Mouse (Mus musculus) hindbrain, embryonic 13.5 days (tissue): ENCODE measurements around the gene Fkbp10. TPM values are rescaled to one million over a fixed set of nuclear protein-coding genes. Genes with fewer than 3 reads are reported as not detected.
A peak's percentile ranks its signal among the peaks of the same experiment; 100 is the strongest.

Experiments used
- ATAC-seq: fragments of 200-750 bp; cut with Nextera tagmentation; 2 replicates; pipeline ENCODE4 v1.8.0; 2017; ENCODE audit warnings: moderate TSS enrichment; ENCODE audit not compliant: low FRiP score
- H3K27ac ChIP-seq: fragments of 300-500 bp; sonication (generic); 2 replicates; pipeline ENCODE4 v1.5.1; 2015; ENCODE audit warnings: inconsistent platforms, mild to moderate bottlenecking, moderate library complexity
- H3K27me3 ChIP-seq: fragments of 300-500 bp; sonication (generic); 2 replicates; pipeline ENCODE4 v1.6.1; 2015; ENCODE audit warnings: mild to moderate bottlenecking, inconsistent platforms
- H3K36me3 ChIP-seq: fragments of 300-500 bp; sonication (generic); 2 replicates; pipeline ENCODE4 v1.6.1; 2015; ENCODE audit warnings: mild to moderate bottlenecking, inconsistent platforms
- H3K4me1 ChIP-seq: fragments of 300-500 bp; sonication (generic); replicated peaks from 2 replicates; pipeline ENCODE4 v1.6.1; 2015; ENCODE audit warnings: inconsistent platforms
- H3K4me2 ChIP-seq: fragments of 300-500 bp; sonication (generic); 2 replicates; pipeline ENCODE4 v1.6.1; 2015; ENCODE audit warnings: inconsistent platforms, mild to moderate bottlenecking, moderate library complexity
- H3K4me3 ChIP-seq: fragments of 300-500 bp; sonication (generic); 2 replicates; pipeline ENCODE4 v1.5.1; 2015; ENCODE audit warnings: mild to moderate bottlenecking, inconsistent platforms
- H3K9ac ChIP-seq: fragments of 300-500 bp; sonication (generic); 2 replicates; pipeline ENCODE4 v1.6.1; 2015; ENCODE audit warnings: mild to moderate bottlenecking, inconsistent platforms
- H3K9me3 ChIP-seq: fragments of 300-500 bp; sonication (generic); 2 replicates; pipeline ENCODE4 v1.6.1; 2016; ENCODE audit warnings: inconsistent platforms
- WGBS: fragments of 180-500 bp; shearing (Covaris S2); methylation state at CpG from one replicate; pipeline ENCODE4 v1.1.7; 2015; 5-methylcytosine and 5-hydroxymethylcytosine counted together
- polyA plus RNA-seq: library from polyadenylated mRNA; unstranded; fragments of >200 nt; fragmentation: Nextera tagmentation; extraction: Ambion mirVana; gene quantifications from 2 replicates; pipeline ENCODE4 v1.2.1, GENCODE M21; 2015

Fkbp10 gene
- polyA plus RNA-seq, 1 experiment from 2014 or later: 27.2 TPM

DNA sequence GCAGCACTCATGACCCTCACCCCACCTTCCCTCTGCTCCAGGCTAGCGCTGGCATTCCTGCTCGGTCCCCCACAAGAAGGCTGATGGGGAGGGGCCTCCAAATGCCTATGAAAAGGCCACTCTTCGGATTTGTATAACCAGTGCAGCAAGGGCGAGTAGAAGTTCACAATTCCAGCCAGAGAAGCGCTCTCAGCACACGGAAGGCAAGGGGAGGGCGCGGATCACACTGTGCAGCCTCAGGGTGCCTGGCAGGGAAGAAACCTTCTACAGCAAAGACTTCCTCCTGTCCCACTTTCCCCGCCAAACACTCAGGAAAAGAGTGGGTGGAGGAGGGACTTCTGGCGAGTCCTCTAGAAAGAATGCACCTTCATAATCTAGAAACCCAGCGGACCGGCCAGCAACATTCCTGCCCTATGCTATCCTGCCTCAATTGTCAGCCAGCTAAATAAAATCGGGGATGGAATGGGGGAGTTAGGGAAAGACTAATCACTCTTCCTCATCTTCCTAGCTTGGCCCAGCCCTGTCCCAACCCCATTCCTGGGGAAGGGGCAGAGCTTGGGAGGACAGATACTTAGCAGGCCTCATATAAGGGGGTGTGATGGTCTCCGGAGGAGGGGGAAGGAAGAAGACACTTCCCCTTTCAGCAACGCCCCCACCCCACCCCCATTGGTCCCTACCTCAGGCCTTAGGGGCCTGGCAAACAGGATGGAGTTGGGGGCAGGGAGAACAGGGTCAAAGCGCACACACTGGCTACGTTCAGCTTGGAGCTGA, 19.5 kb upstream of the Fkbp10 start:
- 35% methylated on average over 17 of the region's 17 CpGs for WGBS
- Histone ChIP-seq H3K9me3 (no peaks in the 10 kb centered on the region), H3K36me3 (no peaks in the 10 kb centered on the region; the same call in 1 of the 2 replicates), H3K4me2 (peak overlapping the region; percentile 61), H3K27me3 (peaks cover 27% of the 10 kb centered on the region; the same call in 1 of the 2 replicates), H3K4me3 (peak overlapping the region; percentile 78), H3K27ac (0 out of 2 replicates have a peak overlapping the region, but pooled peaks have one; percentile 86), H3K4me1 (peaks cover 51% of the 10 kb centered on the region), H3K9ac (peak overlapping the region; percentile 85)
- no peak for ATAC-seq

DNA sequence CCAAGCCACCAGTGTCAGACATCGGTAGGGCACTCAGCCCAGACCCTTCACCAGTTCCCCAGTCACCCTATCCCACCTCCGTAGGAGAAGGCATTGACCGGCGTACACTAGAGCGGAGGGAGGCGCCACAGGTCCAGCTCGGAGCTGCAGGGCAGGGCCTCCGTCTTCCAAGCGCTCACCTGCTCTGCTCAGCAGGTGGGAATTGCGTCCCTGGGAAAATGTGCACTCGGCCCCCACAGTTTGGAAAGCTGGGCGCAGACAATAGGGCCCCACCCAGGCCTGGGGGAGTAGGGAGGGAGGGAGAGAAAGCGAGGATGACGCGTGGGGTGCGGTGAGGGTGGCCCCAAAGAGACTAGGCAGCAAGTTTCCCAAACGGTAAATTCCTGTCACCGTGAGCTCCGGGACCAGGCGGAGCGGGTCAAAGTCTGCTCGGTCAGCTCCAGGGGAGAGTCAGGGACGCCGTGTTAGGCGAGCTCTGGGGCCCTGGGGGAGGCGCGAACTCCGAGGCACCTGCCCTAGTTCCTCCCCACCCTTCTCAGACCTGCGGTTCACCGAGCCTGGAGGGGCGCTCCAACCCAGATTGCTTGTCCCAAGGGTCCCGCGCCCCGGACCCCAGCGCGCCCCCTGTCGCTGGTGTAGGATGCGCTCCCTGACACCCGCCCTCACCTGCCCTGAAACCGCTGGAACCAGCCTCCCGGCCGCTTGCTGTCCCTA, 18.5 kb upstream of the Fkbp10 start:
- Histone ChIP-seq H3K36me3 (no peaks in the 10 kb centered on the region; the same call in 1 of the 2 replicates), H3K27ac (peak overlapping the region; percentile 86), H3K4me3 (peak overlapping the region; percentile 78), H3K4me1 (peaks cover 46% of the 10 kb centered on the region), H3K9me3 (no peaks in the 10 kb centered on the region), H3K27me3 (peaks cover 27% of the 10 kb centered on the region; the same call in 1 of the 2 replicates), H3K4me2 (peak overlapping the region; percentile 61), H3K9ac (peak overlapping the region; percentile 85)
- 2% methylated on average over 42 of the region's 42 CpGs for WGBS
- ATAC-seq: peak; percentile 46

DNA sequence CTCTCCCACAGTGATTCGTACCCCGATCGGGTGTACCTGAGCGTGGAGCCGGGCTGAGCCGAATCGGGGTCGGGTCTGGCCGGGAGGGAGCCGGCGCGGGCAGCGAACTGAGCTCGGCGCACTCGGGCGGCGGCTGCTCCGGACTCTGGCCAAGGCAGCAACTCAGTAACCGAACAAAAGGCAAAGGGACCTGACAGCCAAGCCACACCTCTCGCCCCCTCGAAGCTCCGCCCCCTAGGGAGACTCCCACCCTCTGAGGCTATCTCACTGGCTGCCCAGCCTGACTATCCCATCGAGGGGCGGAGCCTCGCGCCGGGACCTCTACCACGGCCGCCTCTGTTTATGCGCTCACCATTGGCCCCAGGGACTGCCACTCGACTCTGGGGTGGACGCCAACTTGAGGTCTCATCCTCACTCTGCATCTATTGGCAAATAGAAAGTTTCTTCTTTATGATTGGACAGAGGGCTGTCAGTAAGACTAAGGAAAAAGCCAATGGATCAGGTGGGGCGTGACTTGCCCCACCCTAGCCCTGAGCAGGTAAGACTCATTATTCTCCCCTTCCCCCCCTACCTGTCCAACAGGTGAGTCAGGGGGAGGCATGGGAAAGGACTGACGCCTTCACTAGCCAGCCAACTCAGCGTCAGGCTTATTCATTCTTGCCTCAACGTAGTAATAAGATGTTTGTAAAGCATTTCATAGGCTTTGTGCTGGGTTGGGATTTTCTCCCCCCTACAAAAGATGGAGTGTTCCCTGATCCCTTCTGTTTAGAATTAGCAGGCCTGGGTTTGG, 17.7 kb upstream of the Fkbp10 start, which contains the start of gene Jup:
Gene Jup, minus strand, starts transcription at position 164 of the 790 bp plus-strand sequence.
- Histone ChIP-seq H3K27me3 (peaks cover 27% of the 10 kb centered on the region; the same call in 1 of the 2 replicates), H3K4me2 (peak within 1 kb of the TSS; percentile 61), H3K4me3 (peak within 1 kb of the TSS; percentile 78), H3K36me3 (no peaks in the 10 kb centered on the region; the same call in 1 of the 2 replicates), H3K9ac (peak within 1 kb of the TSS; percentile 85), H3K27ac (peak within 1 kb of the TSS; percentile 86), H3K4me1 (peaks cover 50% of the 10 kb centered on the region), H3K9me3 (no peaks in the 10 kb centered on the region)
- WGBS: 1% methylated on average over 37 of the region's 37 CpGs
- ATAC-seq: peak; percentile 99

DNA sequence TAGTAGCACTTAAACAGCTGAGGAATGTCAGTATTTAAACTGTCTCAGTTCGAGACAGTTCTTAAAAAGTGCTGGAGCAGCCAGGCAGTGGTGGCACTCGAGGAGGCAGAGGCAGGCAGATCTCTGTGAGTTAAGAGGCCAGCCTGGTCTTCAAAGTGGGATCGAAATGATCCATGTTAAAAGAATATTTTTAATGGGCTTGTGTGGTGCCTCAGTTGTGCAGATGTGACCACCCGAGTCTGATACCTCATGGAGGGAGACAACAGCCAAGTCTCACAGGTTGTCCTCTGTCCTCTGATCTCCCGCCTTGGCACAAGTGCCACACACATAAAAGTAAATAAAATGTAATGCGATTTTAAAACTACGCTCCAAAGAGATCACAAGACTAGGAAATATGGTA, 17.0 kb upstream of the Fkbp10 start:
- H3K9me3 ChIP-seq: no peaks in the 10 kb centered on the region
- H3K4me1 ChIP-seq: peaks cover 46% of the 10 kb centered on the region
- peaks cover 27% of the 10 kb centered on the region; the same call in 1 of the 2 replicates for H3K27me3 ChIP-seq
- H3K4me3 ChIP-seq: peak overlapping the region; percentile 78; the same call in 1 of the 2 replicates
- H3K36me3 ChIP-seq: no peaks in the 10 kb centered on the region
- H3K27ac ChIP-seq: no peak overlapping the region
- peak overlapping the region; percentile 61 for H3K4me2 ChIP-seq
- 92% methylated on average over 7 of the region's 7 CpGs for WGBS
- ATAC-seq: no peak
- no peak overlapping the region for H3K9ac ChIP-seq

DNA sequence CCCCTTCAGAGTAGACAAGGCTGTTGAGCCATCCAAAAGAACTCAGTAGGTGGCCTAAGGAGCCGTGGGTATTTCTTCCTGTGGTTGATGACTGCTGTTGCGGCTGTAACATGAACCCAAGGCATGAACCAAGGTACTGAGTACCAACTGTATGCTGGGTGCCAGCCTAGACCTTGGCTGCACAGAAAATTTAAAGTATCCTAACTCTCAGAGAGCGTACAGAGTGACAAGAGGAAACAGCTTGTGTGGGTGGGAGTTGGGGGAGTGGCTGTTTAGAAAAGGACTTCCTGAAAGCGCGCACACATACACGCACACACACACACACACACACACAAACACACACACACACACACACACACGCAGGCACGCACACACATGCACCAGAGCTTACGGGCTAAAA, 16.2 kb upstream of the Fkbp10 start:
- WGBS: 84% methylated on average over 9 of the region's 9 CpGs
- Histone ChIP-seq H3K27me3 (peaks cover 24% of the 10 kb centered on the region; the same call in 1 of the 2 replicates), H3K9me3 (no peaks in the 10 kb centered on the region), H3K36me3 (no peaks in the 10 kb centered on the region), H3K27ac (no peak overlapping the region), H3K4me3 (no peak overlapping the region), H3K4me2 (no peak overlapping the region), H3K9ac (no peak overlapping the region), H3K4me1 (peaks cover 39% of the 10 kb centered on the region)
- no peak for ATAC-seq

DNA sequence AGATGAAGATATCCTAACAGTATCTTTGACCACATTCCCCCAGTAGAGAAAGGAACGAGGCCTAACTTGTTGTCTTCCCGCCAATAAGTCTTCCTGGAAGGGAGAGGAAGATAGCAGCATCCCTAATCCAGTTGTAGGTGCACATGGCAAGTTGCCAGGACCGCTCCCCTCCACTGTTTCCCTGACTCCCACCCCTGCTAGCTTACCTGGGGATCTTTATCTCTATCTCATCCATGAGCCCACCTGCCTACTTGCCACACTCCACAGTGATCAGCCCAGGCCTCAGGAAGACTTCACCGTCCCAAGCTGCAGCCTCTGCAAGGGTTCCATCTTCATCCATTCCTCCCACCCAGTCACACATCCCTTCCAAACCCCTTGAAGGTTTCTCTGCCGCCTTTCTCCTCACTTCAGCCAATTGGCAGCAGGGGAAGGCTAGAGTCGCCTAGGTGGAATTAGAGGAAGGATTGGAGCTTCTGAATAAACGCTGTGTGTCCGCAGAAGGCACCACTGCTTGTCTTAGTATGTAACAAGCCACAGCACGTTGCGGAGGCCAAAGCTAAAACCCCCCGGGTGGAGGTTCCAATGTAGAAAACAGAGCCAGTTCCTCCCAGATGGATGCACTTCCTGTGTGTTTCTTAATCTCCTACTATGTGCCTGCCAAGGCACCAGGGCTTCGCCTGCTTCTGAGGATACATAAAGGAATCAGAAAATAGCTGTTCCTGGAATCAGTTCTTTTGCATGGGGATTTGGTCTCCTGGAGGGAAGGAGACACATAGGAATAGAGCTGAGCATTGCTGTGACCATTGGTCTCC, 15.6 kb upstream of the Fkbp10 start:
- ATAC-seq: no peak
- 76% methylated on average over 12 of the region's 12 CpGs for WGBS

DNA sequence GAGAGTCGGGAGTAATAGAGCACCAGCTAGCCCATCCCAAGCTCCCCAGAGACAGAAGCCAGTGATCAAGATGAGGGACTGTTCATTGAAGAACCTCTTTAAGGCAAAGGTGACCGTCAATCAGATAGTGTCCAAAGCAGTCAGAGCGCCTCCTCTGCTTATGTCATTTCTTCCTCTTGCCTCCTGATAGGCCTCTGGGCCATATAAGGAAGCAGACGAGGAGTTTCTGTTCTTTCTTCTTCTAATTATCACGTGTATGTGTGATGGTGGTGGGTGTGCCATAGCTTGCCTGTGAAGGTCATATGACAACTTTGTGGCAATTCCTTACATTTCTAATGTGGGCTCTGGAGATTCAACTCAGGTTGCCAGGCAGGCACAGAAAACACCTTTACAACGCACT, 14.7 kb upstream of the Fkbp10 start:
- ATAC-seq: no peak
- Histone ChIP-seq H3K9ac (no peak overlapping the region), H3K4me2 (no peak overlapping the region), H3K9me3 (no peaks in the 10 kb centered on the region), H3K27me3 (peaks cover 10% of the 10 kb centered on the region; the same call in 1 of the 2 replicates), H3K4me3 (no peak overlapping the region), H3K36me3 (no peaks in the 10 kb centered on the region), H3K27ac (no peak overlapping the region), H3K4me1 (peaks cover 24% of the 10 kb centered on the region)
- 81% methylated on average over 6 of the region's 6 CpGs for WGBS

More for the DNA sequence above, 15.6 kb upstream of the Fkbp10 start:
- peaks cover 33% of the 10 kb centered on the region for H3K4me1 ChIP-seq
- H3K9me3 ChIP-seq: no peaks in the 10 kb centered on the region
- H3K4me2 ChIP-seq: no peak overlapping the region
- no peak overlapping the region for H3K4me3 ChIP-seq
- peaks cover 19% of the 10 kb centered on the region; the same call in 1 of the 2 replicates for H3K27me3 ChIP-seq
- no peak overlapping the region for H3K27ac ChIP-seq
- H3K9ac ChIP-seq: no peak overlapping the region
- no peaks in the 10 kb centered on the region for H3K36me3 ChIP-seq

DNA sequence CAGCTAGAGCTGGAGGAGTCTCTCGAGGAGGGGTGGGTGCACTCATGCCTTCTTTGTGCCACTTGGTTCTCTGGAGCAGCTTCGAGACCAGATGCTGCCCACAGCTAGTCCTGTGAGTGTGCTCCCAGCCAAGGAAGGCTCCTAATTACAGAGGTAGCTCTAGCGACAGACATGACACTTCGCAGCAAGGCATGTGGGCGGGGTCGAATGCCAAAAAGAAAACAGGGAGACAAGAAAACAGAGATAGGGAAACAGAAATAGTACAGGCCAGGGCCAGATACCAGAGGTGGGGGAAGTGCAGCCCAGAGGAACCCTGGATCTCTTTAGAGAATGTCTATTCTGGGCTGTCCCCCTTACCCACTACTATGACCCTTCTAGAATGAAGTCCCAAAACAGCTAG, 13.3 kb upstream of the Fkbp10 start:
- no peak for ATAC-seq
- H3K9ac ChIP-seq: no peak overlapping the region
- WGBS: 47% methylated on average over 6 of the region's 6 CpGs

DNA sequence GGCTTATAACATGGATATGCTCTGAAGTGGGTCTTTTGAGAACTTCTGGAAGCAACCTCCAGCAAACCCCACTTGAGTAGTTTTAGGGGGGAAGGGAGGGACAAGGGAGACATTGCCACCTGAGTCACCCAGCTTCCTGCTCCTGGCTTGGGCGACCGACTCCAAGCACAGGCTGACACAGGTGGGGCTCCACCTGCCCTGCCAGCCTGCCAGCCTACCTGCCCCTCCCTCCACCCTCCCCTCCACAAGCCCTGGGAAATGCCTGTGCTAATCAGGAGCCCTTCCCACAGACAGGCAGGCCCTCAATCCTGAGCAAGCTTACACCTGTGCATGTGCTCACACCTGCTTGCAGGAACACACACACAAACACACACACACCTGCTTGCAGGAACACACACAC, 12.8 kb upstream of the Fkbp10 start:
- H3K4me1 ChIP-seq: peaks cover 9% of the 10 kb centered on the region; the same call in 1 of the 2 replicates
- H3K4me3 ChIP-seq: no peak overlapping the region
- no peak overlapping the region for H3K4me2 ChIP-seq
- H3K27me3 ChIP-seq: 0 out of 2 replicates have a peak, but pooled peaks cover 4% of the 10 kb centered on the region
- H3K27ac ChIP-seq: no peak overlapping the region
- no peaks in the 10 kb centered on the region; the same call in 1 of the 2 replicates for H3K36me3 ChIP-seq
- WGBS: 92% methylated on average over 2 of the region's 2 CpGs
- no peaks in the 10 kb centered on the region for H3K9me3 ChIP-seq
- no peak overlapping the region for H3K9ac ChIP-seq
- no peak for ATAC-seq

More for the DNA sequence above, 13.3 kb upstream of the Fkbp10 start:
- H3K27me3 ChIP-seq: 0 out of 2 replicates have a peak, but pooled peaks cover 4% of the 10 kb centered on the region
- H3K36me3 ChIP-seq: no peaks in the 10 kb centered on the region; the same call in 1 of the 2 replicates
- no peaks in the 10 kb centered on the region for H3K9me3 ChIP-seq
- H3K4me2 ChIP-seq: no peak overlapping the region
- no peak overlapping the region for H3K4me3 ChIP-seq
- H3K27ac ChIP-seq: no peak overlapping the region
- peaks cover 10% of the 10 kb centered on the region for H3K4me1 ChIP-seq

DNA sequence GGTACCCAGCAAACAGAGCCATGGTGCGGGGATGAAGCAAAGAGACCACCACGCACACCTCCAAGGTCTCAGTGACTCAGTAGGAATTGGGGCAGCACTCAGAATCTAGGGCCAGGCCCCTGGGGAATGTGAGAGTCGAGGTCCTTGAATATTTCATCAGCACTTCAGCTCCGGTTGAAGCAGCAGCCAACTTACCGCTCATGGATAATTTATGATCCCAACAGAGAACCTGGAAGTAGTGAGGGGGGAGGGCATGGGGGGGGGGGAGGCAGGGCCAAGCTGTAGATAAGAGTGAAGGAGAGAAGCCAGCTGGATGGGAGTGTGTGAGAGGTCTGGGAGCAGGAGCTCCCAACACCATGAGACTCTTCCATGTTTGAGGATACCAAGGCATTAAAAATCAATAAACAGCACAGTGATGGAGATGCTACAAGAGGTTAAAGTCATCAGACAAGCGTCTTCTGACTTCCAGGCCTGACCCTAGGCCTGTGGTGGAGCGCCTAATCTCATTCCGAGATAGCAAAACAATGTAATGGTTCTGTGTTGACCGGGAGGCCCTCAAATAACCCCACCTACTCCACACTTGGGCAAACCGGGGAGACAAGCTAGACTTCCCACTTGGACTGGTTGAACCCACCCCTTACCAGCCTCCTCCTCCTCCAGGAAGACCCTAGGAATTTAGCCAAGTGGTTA, 11.9 kb upstream of the Fkbp10 start:
- Histone ChIP-seq H3K4me2 (no peak overlapping the region), H3K36me3 (no peaks in the 10 kb centered on the region; the same call in 1 of the 2 replicates), H3K4me3 (no peak overlapping the region), H3K9ac (no peak overlapping the region), H3K9me3 (no peaks in the 10 kb centered on the region), H3K27ac (no peak overlapping the region), H3K4me1 (0 out of 2 replicates have a peak, but pooled peaks cover 5% of the 10 kb centered on the region), H3K27me3 (0 out of 2 replicates have a peak, but pooled peaks cover 4% of the 10 kb centered on the region)
- no peak for ATAC-seq
- WGBS: 67% methylated on average over 10 of the region's 10 CpGs
